ENCODE assay signal across 8 mouse cellular contexts in genomic region chr5:129895198-129896088, GRCm38 (mm10). TPM values are rescaled to one million over a fixed set of nuclear protein-coding genes. Genes with fewer than 3 reads are reported as not detected.
A peak's percentile ranks its signal among the peaks of the same experiment; 100 is the strongest.
DNase-seq lines count a peak whose midpoint lies in the region; ATAC-seq lines count a peak whose summit lies in the region.

Gene Zbed5, plus strand, starts transcription at chr5:129895723.

- no peaks in the 10 kb centered on the region for H3K27me3 ChIP-seq in hindbrain, embryonic 11.5 days (ENCODE audit: control insufficient read depth, insufficient read depth, low read length)

- H3K9ac ChIP-seq in hindbrain, embryonic 11.5 days (ENCODE audit: low read depth, low read length): peak within 1 kb of the TSS; percentile 55

- H3K36me3 ChIP-seq in hindbrain, embryonic 11.5 days (ENCODE audit: control insufficient read depth, insufficient read depth, low read length): no peaks in the 10 kb centered on the region

- no peaks in the 10 kb centered on the region for H3K4me1 ChIP-seq in hindbrain, embryonic 11.5 days (replicated peaks; ENCODE audit: control insufficient read depth, insufficient read depth, low read length)

- peak within 1 kb of the TSS; percentile 50 for H3K4me3 ChIP-seq in hindbrain, embryonic 11.5 days (ENCODE audit: low read depth, low read length)

- H3K27ac ChIP-seq in hindbrain, embryonic 11.5 days (ENCODE audit: low read depth, low read length): no peak within 1 kb of the TSS

- 2% methylated on average over 44 of the region's 44 CpGs for WGBS in hindbrain, embryonic 11.5 days

- peak; percentile 98 for ATAC-seq in hindbrain, embryonic 11.5 days (ENCODE audit: low FRiP score)

- H3K4me2 ChIP-seq in hindbrain, embryonic 11.5 days (replicated peaks; ENCODE audit: low read depth, low read length): peak within 1 kb of the TSS; percentile 64

- peak; percentile 95 for DNase-seq in Muller cell, postnatal 12 days (ENCODE audit: inconsistent ontology term)
- DNase-seq in cerebellum, adult 9-11 months: peak; percentile 87
- DNase-seq in frontal cortex, adult 2 months (ENCODE audit: extremely low spot score in 1 of 2, low spot score in 1 of 2): peak; percentile 87 to 93
- peak; percentile 90 for DNase-seq in hindbrain, embryonic 11.5 days (ENCODE audit: low spot score)
- DNase-seq in layer of hippocampus, postnatal 10 days (ENCODE audit: low spot score in 2 of 2): peak; percentile 86 to 87
- DNase-seq in lung, postnatal 10 days: peak; percentile 94
- peak; percentile 83 for DNase-seq in ovary, postnatal 36 days (ENCODE audit: low spot score)
- DNase-seq in thymus, postnatal 25 days: peak; percentile 83

- no peaks in the 10 kb centered on the region for H3K9me3 ChIP-seq in hindbrain, embryonic 11.5 days (ENCODE audit: control insufficient read depth, low read length)

RNA-seq across cellular contexts. Expression of gene Zbed5, which starts in this region (rescaled TPM):
- 6.1 and 7.5 TPM in 2 replicates for polyA plus RNA-seq in frontal cortex, adult 2 months (2012; rRNA removed)
- polyA plus RNA-seq in hindbrain, embryonic 11.5 days (2014; fragmentation: Nextera tagmentation; extraction: Ambion mirVana): 8.2 and 9.2 TPM in 2 replicates
- 1 to 10 TPM; 4.7 to 5.6 TPM for total RNA-seq in layer of hippocampus, postnatal 10 days (2021)
